Mouse (Mus musculus) large intestine, adult 2 months (tissue): Measurements from ENCODE around the gene Cd320. TPM values are rescaled to one million over a fixed set of nuclear protein-coding genes. Genes with fewer than 3 reads are reported as not detected.
"Not testable (repeated sequence)": the region's sequence is repeated elsewhere in the genome, so short reads cannot be mapped to it uniquely, and the experiment has no call there.

Experiments
- DNase-seq: peaks from one replicate; pipeline ENCODE4 v3.0.0-alpha.2; 2012; ENCODE audit warnings: low read depth, low spot score
- WGBS: fragments of 180-500 bp; shearing (Covaris S2); methylation state at CpG from one replicate; pipeline ENCODE4 v1.1.7; 2018; 5-methylcytosine and 5-hydroxymethylcytosine counted together
- polyA plus RNA-seq: library from polyadenylated mRNA; depleted of rRNA; stranded (reverse); fragments of >200 nt; gene quantifications from 2 replicates; pipeline ENCODE4 v1.2.3, GENCODE M21; 2012; rRNA removed

The Cd320 gene
- polyA plus RNA-seq, 1 experiment: 27.3 TPM

- DNase-seq: not testable (repeated sequence)
- 53% methylated on average over 6 of the region's 6 CpGs for WGBS
Observed at GRCm38 (mm10) chr17:33891892-33892291, 49.0 kb downstream of the Cd320 start.

GRCm38 (mm10) chr17:33892429-33892828 lies 49.5 kb downstream of the Cd320 start:
- no peak for DNase-seq
- 28% methylated on average over 7 of the region's 7 CpGs for WGBS

- 63% methylated on average over 4 of the region's 4 CpGs for WGBS
- not testable (repeated sequence) for DNase-seq
Observed at GRCm38 (mm10) chr17:33893011-33893410, 50.1 kb downstream of the Cd320 start.

GRCm38 (mm10) chr17:33897114-33897794 lies 54.4 kb downstream of the Cd320 start:
- WGBS: 32% methylated on average over 6 of the region's 6 CpGs
- peak; percentile 55 for DNase-seq

- WGBS: 61% methylated on average over 4 of the region's 4 CpGs
- DNase-seq: not testable (repeated sequence)
Observed at GRCm38 (mm10) chr17:33898193-33898592, 55.3 kb downstream of the Cd320 start.

Other genes with a start within 250 kb of the Cd320 start
- 31.2 and 31.4 TPM in 2 replicates for gene Zfp414, start 214.0 kb upstream of the Cd320 start, polyA plus RNA-seq
- 1.5 and 1.7 TPM in 2 replicates for gene Pram1, start 205.0 kb upstream of the Cd320 start, polyA plus RNA-seq
- 49.2 and 52.1 TPM in 2 replicates for gene Hnrnpm, start 156.2 kb upstream of the Cd320 start, polyA plus RNA-seq
- 53.8 and 55.5 TPM in 2 replicates for gene March2, start 124.4 kb upstream of the Cd320 start, polyA plus RNA-seq
- 268 and 292 TPM in 2 replicates for gene Rab11b, start 82.6 kb upstream of the Cd320 start, polyA plus RNA-seq
- gene Angptl4, start 61.3 kb upstream of the Cd320 start, polyA plus RNA-seq: 21.9 and 75.2 TPM in 2 replicates
- 19.7 and 22.0 TPM in 2 replicates for gene Kank3, start 32.6 kb upstream of the Cd320 start, polyA plus RNA-seq
- gene Rps28, start 18.5 kb upstream of the Cd320 start, polyA plus RNA-seq: 844 and 888 TPM in 2 replicates
- 365 and 370 TPM in 2 replicates for gene Ndufa7, start 18.5 kb upstream of the Cd320 start, polyA plus RNA-seq
- gene Gm7029, start 30.7 kb downstream of the Cd320 start, polyA plus RNA-seq: not detected in 2 replicates
- 17.1 and 17.6 TPM in 2 replicates for gene Kifc1, start 47.6 kb downstream of the Cd320 start, polyA plus RNA-seq
- gene Platr17, start 62.0 kb downstream of the Cd320 start, polyA plus RNA-seq: 0.67 TPM in 1 of 2 replicates, not detected in the other
- gene Daxx, start 66.3 kb downstream of the Cd320 start, polyA plus RNA-seq: 34.1 and 41.0 TPM in 2 replicates
- gene Tapbp, start 72.8 kb downstream of the Cd320 start, polyA plus RNA-seq: 203 and 264 TPM in 2 replicates
- gene Zbtb22, start 72.8 kb downstream of the Cd320 start, polyA plus RNA-seq: 37.1 and 49.3 TPM in 2 replicates
- 46.1 and 63.1 TPM in 2 replicates for gene Rgl2, start 86.5 kb downstream of the Cd320 start, polyA plus RNA-seq
- 28.6 and 35.4 TPM in 2 replicates for gene Pfdn6, start 97.3 kb downstream of the Cd320 start, polyA plus RNA-seq
- 19.1 and 23.6 TPM in 2 replicates for gene Wdr46, start 97.6 kb downstream of the Cd320 start, polyA plus RNA-seq
- gene B3galt4, start 108.4 kb downstream of the Cd320 start, polyA plus RNA-seq: 15.6 and 19.8 TPM in 2 replicates
- gene Vps52, start 112.7 kb downstream of the Cd320 start, polyA plus RNA-seq: 44.6 and 59.1 TPM in 2 replicates
- 617 and 700 TPM in 2 replicates for gene Rps18, start 112.9 kb downstream of the Cd320 start, polyA plus RNA-seq
- 5,020 and 5,402 TPM in 2 replicates for gene H2-K1, start 157.3 kb downstream of the Cd320 start, polyA plus RNA-seq
- 17.0 and 21.3 TPM in 2 replicates for gene Ring1, start 181.6 kb downstream of the Cd320 start, polyA plus RNA-seq
- 43.2 and 48.6 TPM in 2 replicates for gene H2-Ke6, start 185.0 kb downstream of the Cd320 start, polyA plus RNA-seq
- gene Slc39a7, start 188.6 kb downstream of the Cd320 start, polyA plus RNA-seq: 129 and 133 TPM in 2 replicates
- 41.6 and 49.9 TPM in 2 replicates for gene Rxrb, start 188.7 kb downstream of the Cd320 start, polyA plus RNA-seq
- gene Col11a2, start 196.3 kb downstream of the Cd320 start, polyA plus RNA-seq: 0.60 and 0.95 TPM in 2 replicates
- gene H2-Oa, start 249.2 kb downstream of the Cd320 start, polyA plus RNA-seq: 16.5 and 21.5 TPM in 2 replicates